Mouse (Mus musculus): ENCODE results near the gene Adamts10.

The Adamts10 gene

GRCm38 (mm10) chr17:33555223-33555855 is 31.3 kb downstream of the Adamts10 start, which contains the start of gene Myo1f:
Gene Myo1f, plus strand, starts transcription at chr17:33555707.
- peak; percentile 70 for DNase-seq

GRCm38 (mm10) chr17:33557922-33558321 is 33.9 kb downstream of the Adamts10 start:
- no peak for DNase-seq

GRCm38 (mm10) chr17:33563527-33564076 is 39.6 kb downstream of the Adamts10 start:
- DNase-seq = peak; percentile 69

GRCm38 (mm10) chr17:33564599-33564998 is 40.6 kb downstream of the Adamts10 start:
- peak; percentile 40 for DNase-seq

- peak; percentile 55 for DNase-seq
Observed at GRCm38 (mm10) chr17:33566182-33566581, 42.2 kb downstream of the Adamts10 start.

- no peak for DNase-seq
Observed at GRCm38 (mm10) chr17:33584061-33584460, 60.1 kb downstream of the Adamts10 start.

- DNase-seq = no peak
Observed at GRCm38 (mm10) chr17:33586011-33586410, 62.0 kb downstream of the Adamts10 start.

- DNase-seq = no peak
Observed at GRCm38 (mm10) chr17:33597271-33597670, 73.3 kb downstream of the Adamts10 start.

- DNase-seq = no peak
Observed at GRCm38 (mm10) chr17:33598506-33598905, 74.5 kb downstream of the Adamts10 start.

GRCm38 (mm10) chr17:33599836-33600475 is 76.0 kb downstream of the Adamts10 start:
- DNase-seq = no peak

GRCm38 (mm10) chr17:33600831-33601230 is 76.8 kb downstream of the Adamts10 start:
- no peak for DNase-seq

GRCm38 (mm10) chr17:33601947-33602346 is 77.9 kb downstream of the Adamts10 start:
- no peak for DNase-seq

Data from lung, postnatal 36 days (tissue).